Mouse (Mus musculus) kidney, adult 2 months (tissue): ENCODE measurements around the gene Mogat2. TPM values are rescaled to one million over a fixed set of nuclear protein-coding genes. Genes with fewer than 3 reads are reported as not detected.
A peak's percentile ranks its signal among the peaks of the same experiment; 100 is the strongest.

ENCODE experiments used
- DNase-seq: peaks from one replicate; pipeline ENCODE4 v3.0.0; 2021
- H3K27ac ChIP-seq: fragments of 200-500 bp; 2 replicates; pipeline ENCODE4 v1.5.1; 2012; ENCODE audit warnings: low read depth, low read length, control low read depth, inconsistent platforms; ENCODE audit not compliant: insufficient read depth
- H3K27me3 ChIP-seq: fragments of 200-500 bp; replicated peaks from 2 replicates; pipeline ENCODE4 v1.6.1; 2012; ENCODE audit warnings: mild to moderate bottlenecking, moderate library complexity, low read length, inconsistent platforms; ENCODE audit not compliant: control insufficient read depth, insufficient read depth
- H3K36me3 ChIP-seq: fragments of 200-500 bp; 2 replicates; pipeline ENCODE4 v1.6.1; 2012; ENCODE audit warnings: mild to moderate bottlenecking, moderate library complexity, low read length, inconsistent platforms; ENCODE audit not compliant: control insufficient read depth, insufficient read depth
- H3K4me1 ChIP-seq: fragments of 200-500 bp; 2 replicates; pipeline ENCODE4 v1.6.1; 2011; ENCODE audit warnings: low read length; ENCODE audit not compliant: control insufficient read depth, insufficient read depth
- H3K4me3 ChIP-seq: fragments of 200-500 bp; 2 replicates; pipeline ENCODE4 v1.5.1; 2011; ENCODE audit warnings: mild to moderate bottlenecking, low read depth, low read length, control low read depth; ENCODE audit not compliant: insufficient read depth
- CTCF ChIP-seq: fragments of 200-500 bp; conservative IDR thresholded peaks from 2 replicates; pipeline ENCODE4 v1.5.1; 2011; ENCODE audit warnings: low read depth, mild to moderate bottlenecking, control low read depth, low read length, moderate library complexity, mixed read lengths; ENCODE audit not compliant: insufficient read depth, insufficient read length
- POLR2A ChIP-seq: fragments of 200-500 bp; IDR thresholded peaks from one replicate; pipeline ENCODE4 v1.6.1; 2011; ENCODE audit warnings: low read depth, low read length, control low read depth
- WGBS: fragments of 180-500 bp; shearing (Covaris S2); methylation state at CpG from one replicate; pipeline ENCODE4 v1.1.7; 2018; 5-methylcytosine and 5-hydroxymethylcytosine counted together
- polyA plus RNA-seq: library from polyadenylated mRNA; depleted of rRNA; stranded (reverse); fragments of >200 nt; gene quantifications from 2 replicates; pipeline ENCODE4 v1.2.3, GENCODE M21; 2012

Mogat2 gene
- polyA plus RNA-seq, 1 experiment = 29.6 TPM

DNA sequence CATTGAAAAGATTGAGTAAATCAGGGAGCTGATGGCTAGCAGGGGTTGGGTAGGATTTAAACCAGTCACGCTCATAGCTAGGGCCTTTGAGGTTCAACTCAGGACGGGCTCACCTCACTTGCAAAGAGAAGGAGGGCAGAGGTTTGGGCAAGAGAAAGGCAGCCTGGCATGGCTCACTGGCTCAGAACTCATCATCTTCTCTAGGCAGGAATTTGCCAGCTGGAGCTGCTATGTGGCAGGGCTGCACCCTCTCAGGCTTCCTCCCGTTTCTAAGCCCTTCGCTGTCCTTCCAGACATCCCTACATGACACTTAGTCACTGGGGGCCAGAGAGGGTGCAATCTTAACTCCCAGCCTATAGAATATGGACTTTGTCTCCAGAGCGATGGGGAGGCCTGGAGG lies 51.0 kb downstream of the Mogat2 start:
- DNase-seq = no peak
- WGBS = 78% methylated on average over 5 of the region's 5 CpGs
- Histone ChIP-seq H3K36me3 (no peaks in the 10 kb centered on the region), H3K27ac (no peak overlapping the region), H3K4me3 (no peak overlapping the region), H3K27me3 (no peaks in the 10 kb centered on the region), H3K4me1 (peaks cover 3% of the 10 kb centered on the region; the same call in 1 of the 2 replicates)
- TF ChIP-seq POLR2A (no peak), CTCF (no peak)

DNA sequence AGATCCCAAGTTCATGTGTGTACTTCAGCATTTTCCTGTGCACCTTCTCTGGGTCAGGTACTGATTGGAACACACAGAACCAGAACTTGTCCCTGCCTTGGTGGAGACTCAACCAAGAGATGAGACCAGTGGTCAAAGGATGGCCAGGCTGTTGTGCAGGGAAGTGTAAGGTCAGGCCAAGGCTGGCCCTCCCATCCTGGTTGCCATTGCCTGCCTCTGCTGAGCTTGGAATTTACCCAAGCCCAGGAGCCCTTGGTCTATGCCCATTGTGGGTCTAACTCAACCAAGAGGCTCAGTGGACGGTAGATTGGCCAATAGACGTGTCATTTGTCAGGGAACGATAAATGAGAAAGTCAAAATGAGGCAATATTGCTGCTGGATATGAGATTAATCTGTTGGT lies 53.0 kb downstream of the Mogat2 start:
- DNase-seq = no peak

GRCm38 (mm10) chr7:99183751-99184150 lies 54.7 kb downstream of the Mogat2 start:
- WGBS = 82% methylated on average over 6 of the region's 6 CpGs
- Histone ChIP-seq H3K4me1 (peaks cover 6% of the 10 kb centered on the region; the same call in 1 of the 2 replicates), H3K36me3 (no peaks in the 10 kb centered on the region), H3K27ac (no peak overlapping the region), H3K4me3 (no peak overlapping the region), H3K27me3 (no peaks in the 10 kb centered on the region)
- DNase-seq = no peak
- TF ChIP-seq POLR2A (no peak), CTCF (no peak)

More for the DNA sequence above, 53.0 kb downstream of the Mogat2 start:
- 93% methylated on average over 3 of the region's 3 CpGs for WGBS
- Histone ChIP-seq H3K4me1 (peaks cover 3% of the 10 kb centered on the region; the same call in 1 of the 2 replicates), H3K36me3 (no peaks in the 10 kb centered on the region), H3K27ac (no peak overlapping the region), H3K4me3 (no peak overlapping the region), H3K27me3 (no peaks in the 10 kb centered on the region)
- TF ChIP-seq CTCF (no peak), POLR2A (no peak)

- DNase-seq = peak; percentile 95
- Histone ChIP-seq H3K27me3 (no peaks in the 10 kb centered on the region), H3K4me1 (peaks cover 6% of the 10 kb centered on the region; the same call in 1 of the 2 replicates), H3K36me3 (no peaks in the 10 kb centered on the region), H3K27ac (peak within 1 kb of the TSS; percentile 93), H3K4me3 (peak within 1 kb of the TSS; percentile 65)
- TF ChIP-seq CTCF = no peak
- peak; percentile 99 for TF ChIP-seq POLR2A
- WGBS = under 1% methylated on average over 63 of the region's 63 CpGs
These were observed 55.8 kb downstream of the Mogat2 start, which contains the start of gene Dgat2 for GRCm38 (mm10) chr7:99182432-99183172. Gene Dgat2, minus strand, starts transcription at chr7:99182719.

GRCm38 (mm10) chr7:99181619-99182431 lies 56.6 kb downstream of the Mogat2 start:
- H3K36me3 ChIP-seq = no peaks in the 10 kb centered on the region
- peak overlapping the region; percentile 65 for H3K4me3 ChIP-seq
- H3K27me3 ChIP-seq = no peaks in the 10 kb centered on the region
- peak overlapping the region; percentile 74 for H3K27ac ChIP-seq
- whole genome bisulfite sequencing = 25% methylated on average over 14 of the region's 14 CpGs
- peaks cover 6% of the 10 kb centered on the region; the same call in 1 of the 2 replicates for H3K4me1 ChIP-seq
- peak; percentile 79 for DNase-seq
- TF ChIP-seq CTCF (no peak), POLR2A (no peak)

DNA sequence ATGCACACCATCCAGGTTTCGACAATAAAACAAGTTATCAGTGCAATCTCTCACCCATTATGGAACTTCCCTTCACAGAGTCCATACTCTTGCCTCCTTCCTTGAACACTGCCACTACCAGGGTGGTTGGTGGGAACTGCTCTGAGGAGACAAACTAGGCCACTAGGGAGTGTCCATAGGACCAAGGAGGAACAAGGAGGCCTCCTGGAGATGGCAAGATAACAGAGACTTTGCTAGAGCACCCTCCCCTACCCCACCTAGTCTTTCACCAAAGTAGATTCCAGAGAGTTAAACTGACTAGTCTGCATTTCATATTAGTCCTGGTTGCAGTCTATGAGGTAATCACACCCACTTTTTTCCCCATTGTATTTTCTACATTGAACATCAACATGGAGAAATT lies 58.3 kb downstream of the Mogat2 start:
- H3K36me3 ChIP-seq = no peaks in the 10 kb centered on the region
- no peaks in the 10 kb centered on the region for H3K27me3 ChIP-seq
- DNase-seq = no peak
- WGBS = 59% methylated on average over 1 of the region's 1 CpGs
- H3K4me1 ChIP-seq = peaks cover 10% of the 10 kb centered on the region
- H3K4me3 ChIP-seq = no peak overlapping the region
- TF ChIP-seq CTCF (no peak), POLR2A (no peak)
- H3K27ac ChIP-seq = no peak overlapping the region

DNA sequence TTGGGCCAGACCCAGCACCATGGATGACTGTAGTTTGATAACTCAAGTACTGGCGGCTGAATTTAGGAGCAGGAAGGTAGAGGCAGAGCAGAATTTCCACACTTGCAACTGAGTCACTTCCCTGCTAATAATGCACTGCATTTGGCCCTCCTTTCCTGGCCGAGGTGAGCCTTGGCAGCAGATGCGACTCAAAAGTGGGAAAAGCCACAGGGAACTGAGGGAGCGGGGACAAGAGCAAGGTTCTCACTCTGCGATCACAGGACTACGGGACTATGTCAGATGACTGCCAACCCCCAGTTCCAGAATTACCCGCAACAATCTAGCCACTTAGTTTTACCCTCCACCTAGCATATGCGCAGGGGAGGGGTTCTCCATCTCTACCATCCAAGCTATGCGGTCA lies 59.1 kb downstream of the Mogat2 start:
- Histone ChIP-seq H3K27me3 (no peaks in the 10 kb centered on the region), H3K36me3 (no peaks in the 10 kb centered on the region), H3K27ac (no peak overlapping the region), H3K4me1 (peaks cover 10% of the 10 kb centered on the region), H3K4me3 (no peak overlapping the region)
- TF ChIP-seq CTCF (no peak), POLR2A (no peak)
- WGBS = 79% methylated on average over 9 of the region's 9 CpGs
- no peak for DNase-seq
